Mouse (Mus musculus) kidney, adult 11 months (tissue): ENCODE results near the gene Grk4.
"Not testable (repeated sequence)": the region's sequence is repeated elsewhere in the genome, so short reads cannot be mapped to it uniquely, and the experiment has no call there.

Source experiments
- DNase-seq: peaks from one replicate; pipeline ENCODE4 v3.0.0; 2022

The Grk4 gene

DNA sequence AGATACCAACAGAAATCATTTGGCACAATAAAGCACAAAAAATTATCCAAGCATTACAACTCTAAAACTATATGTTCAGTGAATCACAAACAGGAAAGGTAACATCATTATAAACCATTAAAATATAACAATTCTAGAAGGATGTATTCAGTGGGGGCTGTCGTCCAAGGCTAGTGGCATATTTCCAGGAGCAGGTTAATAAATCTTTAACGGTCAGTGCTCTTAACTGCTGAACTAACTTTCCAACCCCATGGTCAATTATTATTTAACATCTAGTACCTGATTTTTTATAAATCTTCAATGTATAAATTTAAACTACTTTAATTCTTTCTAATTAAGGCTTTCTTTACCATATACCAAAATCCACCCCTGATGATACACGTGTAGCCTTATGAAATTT lies 54.2 kb downstream of the Grk4 start:
- DNase-seq: not testable (repeated sequence)

DNA sequence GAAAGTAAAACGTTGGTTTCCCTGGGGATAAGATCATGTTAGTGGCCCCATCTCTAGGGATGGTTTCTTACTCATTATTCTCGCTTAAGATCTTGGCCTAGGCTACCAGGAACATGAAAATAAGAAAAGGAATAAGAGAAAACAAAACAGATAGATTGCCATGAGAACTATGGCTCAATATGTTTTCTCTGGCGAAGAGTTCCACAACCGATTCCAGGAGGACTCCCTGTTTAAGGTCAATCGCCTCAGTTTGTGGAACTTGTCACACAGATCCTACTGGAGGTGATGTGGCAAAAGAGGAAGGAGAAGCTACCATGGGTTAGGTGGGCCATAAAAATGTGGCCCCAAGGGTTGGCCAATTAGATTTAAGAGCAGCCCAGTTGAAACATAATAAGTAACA lies 54.6 kb downstream of the Grk4 start:
- DNase-seq: no peak

DNA sequence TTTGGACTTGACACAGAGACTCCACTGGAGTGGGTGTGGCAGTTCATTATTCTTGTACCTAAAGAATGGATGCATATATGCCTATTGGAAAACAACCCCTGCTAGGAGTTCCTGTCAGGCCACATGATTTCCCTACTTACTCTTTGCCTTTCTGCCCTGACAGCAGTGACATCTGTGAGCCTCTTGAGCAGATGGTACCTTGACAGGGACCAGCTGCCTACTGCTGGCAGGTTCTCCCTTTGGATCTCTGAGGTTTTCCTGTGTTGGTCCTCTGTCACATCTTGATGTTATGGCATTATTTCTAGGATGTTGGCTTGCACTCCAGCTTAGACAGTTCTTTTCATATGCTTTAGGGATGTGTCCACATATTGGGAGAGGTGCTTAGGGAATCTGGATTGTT lies 69.0 kb downstream of the Grk4 start:
- DNase-seq: no peak

DNA sequence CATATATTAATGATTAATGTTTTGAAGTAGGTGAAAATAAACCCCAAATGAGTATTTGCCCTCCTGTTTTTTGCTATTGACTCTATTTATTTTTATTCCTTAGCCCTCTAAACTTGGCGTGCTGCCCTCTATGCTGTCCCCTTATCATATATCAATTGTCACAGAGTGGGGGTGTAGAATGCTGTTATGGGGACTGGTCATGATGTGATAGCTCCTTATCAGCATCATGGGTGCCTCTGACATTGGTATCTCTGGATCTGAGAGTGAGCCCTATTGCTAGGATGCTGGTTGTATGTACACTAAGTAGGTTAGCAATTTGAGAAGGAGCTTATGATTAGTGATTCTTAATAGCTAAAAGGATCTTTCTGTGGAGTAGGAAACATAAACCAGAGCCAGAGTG lies 70.1 kb downstream of the Grk4 start:
- no peak for DNase-seq

DNA sequence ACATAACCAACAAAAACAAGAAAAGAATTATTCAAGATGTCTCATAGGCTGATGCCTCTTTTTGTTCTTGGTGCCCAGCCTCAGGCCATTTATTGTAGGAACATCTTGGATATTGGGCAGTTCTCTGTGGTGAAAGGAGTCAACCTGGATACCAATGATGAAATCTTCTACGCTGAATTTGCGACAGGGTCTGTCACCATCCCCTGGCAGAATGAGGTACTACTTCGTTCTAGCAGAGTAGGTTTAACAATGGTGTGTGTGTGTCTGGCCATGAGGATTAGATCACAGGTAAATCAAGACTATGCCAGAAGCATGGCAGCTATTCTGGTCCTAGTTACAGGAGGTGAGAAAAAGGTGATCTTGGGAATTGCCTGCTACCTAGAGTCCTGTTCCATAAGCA lies 91.3 kb downstream of the Grk4 start:
- DNase-seq: no peak

DNA sequence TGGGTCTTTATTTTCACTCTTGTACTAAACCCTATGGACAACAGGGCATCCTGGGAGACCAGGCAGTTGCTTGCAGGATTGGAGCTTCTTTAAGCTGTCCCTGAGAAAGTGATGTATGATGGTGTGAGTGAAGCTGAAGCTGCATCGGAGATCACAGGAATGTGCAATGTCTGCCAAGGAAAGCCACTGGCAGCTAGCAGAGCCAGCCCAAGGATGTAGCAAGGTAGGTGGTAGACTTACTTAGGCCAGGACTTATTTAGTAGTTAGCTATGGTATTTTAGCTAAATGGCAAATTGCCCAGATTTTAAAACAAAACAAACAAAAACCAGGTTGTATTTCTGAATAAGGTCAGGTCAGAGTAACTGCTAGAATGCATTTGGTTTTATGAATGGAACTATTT lies 98.6 kb downstream of the Grk4 start:
- DNase-seq: no peak

DNA sequence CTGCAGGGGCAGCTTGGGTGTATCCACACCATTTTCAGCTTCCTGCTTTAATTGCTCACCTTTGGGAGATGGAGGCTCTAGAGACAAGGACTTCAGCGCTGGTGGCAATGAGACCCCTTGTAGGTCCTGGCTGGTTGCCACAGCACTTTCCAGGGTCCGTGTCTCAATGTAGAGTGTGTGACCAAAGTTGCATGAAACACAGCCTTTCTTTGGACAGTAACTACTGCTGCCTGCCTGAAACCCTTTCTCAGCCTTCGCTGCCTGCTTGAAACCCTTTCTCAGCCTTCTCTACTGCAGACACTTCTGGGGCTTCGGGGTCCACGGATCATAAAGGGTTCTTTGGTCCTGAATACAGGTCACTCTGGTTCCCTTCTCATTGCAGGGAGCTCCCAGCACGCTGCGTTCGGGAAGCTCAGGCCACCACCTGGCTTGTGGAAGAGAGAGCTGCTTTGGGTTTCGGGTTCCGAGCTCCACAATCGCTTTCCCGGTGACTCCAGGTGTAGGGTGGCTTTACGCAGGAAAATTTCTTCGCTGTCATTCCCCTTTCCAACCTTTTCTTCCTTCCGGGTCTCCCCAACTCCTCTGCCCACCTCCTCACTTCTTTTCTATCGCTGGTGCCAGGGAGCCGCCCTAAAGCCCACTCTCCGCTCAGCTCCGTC lies 100.8 kb downstream of the Grk4 start:
- DNase-seq: peak; percentile 12

DNA sequence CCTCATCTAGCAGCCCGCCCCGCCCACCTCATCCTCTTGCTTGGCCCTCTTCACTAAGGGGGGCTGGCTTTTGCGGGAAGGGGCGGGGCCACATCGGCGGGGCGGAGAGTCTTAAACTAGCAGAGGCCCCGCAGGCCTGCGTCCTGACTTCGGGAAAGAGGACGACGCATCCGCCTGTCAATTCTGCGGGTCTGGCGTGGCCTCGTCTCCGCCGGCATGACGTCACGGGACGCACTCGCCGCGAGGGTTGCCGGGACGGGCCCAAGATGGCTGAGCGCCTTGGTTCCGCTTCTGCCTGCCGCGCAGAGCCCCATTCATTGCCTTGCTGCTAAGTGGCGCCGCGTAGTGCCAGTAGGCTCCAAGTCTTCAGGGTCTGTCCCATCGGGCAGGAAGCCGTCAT lies 101.3 kb downstream of the Grk4 start, which contains the start of gene Htt:
Htt (plus strand) TSS at position 232 of the 400 bp plus-strand sequence.
- DNase-seq: peak; percentile 96

DNA sequence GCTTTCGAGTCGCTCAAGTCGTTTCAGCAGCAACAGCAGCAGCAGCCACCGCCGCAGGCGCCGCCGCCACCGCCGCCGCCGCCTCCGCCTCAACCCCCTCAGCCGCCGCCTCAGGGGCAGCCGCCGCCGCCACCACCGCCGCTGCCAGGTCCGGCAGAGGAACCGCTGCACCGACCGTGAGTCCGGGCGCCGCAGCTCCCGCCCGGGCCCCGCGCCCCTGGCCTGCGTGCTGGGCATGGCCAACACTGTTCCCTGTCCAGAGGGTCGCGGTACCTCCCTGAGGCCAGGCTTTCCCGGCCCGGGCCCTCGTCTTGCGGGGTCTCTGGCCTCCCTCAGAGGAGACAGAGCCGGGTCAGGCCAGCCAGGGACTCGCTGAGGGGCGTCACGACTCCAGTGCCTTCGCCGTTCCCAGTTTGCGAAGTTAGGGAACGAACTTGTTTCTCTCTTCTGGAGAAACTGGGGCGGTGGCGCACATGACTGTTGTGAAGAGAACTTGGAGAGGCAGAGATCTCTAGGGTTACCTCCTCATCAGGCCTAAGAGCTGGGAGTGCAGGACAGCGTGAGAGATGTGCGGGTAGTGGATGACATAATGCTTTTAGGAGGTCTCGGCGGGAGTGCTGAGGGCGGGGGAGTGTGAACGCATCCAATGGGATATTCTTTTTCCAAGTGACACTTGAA lies 101.9 kb downstream of the Grk4 start:
- DNase-seq: peak; percentile 30

DNA sequence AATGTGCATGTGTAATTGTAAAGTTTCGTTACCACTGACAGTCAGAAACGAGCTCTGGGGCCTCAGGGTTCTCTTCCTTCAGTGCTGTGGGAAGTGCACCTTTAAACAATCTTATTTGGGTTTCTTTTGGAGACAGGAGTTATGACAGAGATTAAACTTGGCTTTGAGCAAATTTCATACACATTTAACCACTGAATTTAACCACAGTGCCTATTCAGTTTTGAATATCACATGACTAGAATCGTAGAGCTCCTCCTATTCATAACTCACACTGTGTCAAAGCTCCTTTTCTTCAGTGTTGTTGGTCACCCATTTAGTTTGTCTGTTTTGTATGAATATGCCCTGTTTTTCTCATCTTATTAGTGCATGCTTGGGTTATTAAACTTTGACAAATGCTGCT lies 111.6 kb downstream of the Grk4 start:
- no peak for DNase-seq

DNA sequence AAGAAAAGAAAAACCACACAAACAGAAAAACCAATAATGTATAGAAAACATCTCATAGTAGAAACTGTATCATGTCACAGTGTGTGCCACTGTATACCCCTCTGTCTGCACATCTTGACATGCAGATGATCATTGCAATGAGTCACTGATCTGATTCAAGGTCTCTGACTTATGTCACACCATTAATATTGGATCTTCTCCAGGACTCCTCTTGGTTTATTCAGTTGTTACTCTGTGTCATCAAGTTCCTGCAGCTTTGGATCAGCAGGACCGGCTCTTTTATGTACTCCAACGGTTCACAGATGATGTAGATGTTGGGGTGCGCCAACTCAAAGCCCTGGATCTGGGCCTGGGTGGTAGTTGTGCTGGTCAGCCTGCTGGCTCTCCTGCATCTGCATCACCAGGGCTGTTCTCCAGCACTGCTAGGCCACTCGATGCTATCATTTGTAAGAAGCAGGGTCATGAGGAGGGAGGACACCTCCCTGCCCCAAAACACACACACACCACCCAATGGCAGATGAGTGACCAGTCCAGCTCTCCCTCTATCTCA lies 112.6 kb downstream of the Grk4 start:
- no peak for DNase-seq

DNA sequence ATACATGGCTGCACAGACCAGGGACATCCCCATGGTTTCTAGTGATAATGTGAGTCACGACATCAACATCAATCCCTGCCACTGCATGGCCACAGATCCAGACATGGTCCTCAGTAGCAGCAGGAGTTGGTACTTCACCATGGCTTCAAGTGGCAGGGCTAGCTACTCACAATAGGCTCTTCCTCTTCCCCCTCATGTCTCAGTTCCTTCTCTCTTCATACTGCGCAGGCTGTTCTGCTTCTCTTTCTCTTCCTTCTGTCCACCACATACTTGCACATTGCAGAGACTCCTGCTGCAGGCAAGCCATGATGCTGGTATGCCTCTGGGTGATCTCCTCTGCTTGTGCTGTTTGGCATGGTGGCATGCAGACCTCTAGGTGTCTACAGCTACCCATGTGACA lies 113.2 kb downstream of the Grk4 start:
- no peak for DNase-seq

DNA sequence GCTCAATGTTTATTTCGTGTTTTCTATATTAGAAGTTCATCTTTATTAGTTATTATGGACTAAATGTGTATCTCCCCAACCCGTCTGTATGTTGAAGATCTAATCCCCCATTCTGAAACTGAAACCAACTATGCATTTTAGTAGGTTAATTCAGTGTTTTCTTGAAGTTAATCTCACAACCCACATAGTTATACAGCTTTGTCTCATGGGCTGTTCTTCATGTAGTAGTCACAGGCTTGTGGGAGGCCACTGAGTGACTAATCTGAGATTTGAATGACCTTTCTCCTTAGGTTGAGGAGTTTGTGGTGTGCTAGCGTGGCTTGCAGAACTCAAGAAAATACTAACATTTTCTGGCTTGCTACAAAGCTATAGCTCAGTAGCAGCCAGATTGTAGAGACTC lies 124.8 kb downstream of the Grk4 start:
- DNase-seq: no peak

DNA sequence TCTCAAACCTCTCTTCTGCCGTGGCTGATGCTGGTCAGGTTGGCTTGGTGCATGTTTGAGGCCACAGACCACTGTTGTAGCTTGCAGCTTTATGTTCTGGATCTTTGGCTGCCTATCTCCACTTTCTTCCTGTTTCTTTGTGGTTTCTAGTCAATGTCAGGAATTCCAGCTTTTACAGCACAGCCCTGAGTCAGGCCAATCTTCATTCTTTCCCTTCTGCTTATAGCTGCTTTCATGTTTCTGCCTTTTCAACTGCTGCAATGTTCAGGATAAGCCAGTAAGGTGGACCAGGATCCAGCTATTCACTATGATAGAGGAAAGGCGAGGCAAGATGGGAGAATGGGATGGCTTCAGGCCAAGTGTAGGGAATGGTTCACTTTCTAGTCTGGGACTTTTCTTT lies 131.0 kb downstream of the Grk4 start:
- no peak for DNase-seq

DNA sequence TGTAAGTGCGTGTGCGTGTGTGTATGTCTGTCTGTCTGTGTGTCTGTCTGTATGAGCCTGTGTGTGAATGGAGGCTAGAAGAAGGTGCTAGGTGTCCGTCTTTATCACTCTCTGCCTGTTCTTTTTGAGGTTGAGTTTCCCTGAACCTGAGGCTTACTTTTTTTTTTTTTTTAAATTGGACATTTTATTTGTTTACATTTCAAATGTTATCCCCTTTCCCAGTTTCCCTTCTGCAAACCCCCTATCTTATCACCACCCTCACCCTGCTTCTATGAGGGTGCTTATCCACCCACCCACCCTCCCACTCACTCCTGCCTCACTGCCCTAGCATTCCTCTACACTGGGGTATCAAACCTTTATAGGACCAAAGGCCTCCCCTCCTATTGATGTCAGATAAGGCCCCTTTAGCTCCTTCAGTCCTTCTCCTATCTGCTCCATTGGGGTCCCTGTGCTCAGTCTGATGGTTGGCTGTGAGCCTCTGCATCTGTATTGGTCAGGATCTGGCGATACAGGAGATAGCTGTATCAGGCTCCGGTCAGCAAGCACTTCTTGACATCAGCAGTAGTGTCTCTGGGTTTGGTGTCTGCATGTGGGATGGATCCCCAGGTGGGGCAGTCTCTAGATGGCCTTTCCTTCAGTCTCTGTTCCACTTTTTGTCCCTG lies 140.2 kb downstream of the Grk4 start:
- no peak for DNase-seq
